8 mouse cellular contexts compared by ENCODE assay signal in the genomic region with DNA sequence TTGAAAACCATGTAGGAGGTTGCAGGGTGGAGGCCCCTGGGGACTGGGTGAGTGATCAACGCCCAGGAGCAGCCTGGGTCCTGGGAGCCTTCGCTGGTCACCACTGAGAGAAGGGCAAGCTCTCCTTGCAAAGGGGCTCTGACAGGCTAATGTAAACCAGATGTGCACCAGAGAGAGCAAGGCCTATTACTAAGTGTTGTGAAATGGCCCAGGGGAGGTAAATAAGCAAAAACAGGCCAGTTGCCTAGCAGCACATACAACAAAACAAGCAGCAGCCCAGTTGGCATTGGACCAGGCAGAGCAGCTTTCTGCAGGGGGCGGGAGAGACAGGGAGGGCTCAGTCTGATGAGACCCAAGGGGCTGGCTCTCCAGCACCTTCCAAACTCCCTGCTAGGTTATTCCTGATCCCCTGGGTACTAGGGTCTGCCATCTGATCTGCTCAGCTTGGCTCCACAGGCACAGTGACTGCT.
A peak's percentile ranks its signal among the peaks of the same experiment; 100 is the strongest.
DNase-seq lines count a peak whose midpoint lies in the region; ATAC-seq and TF ChIP-seq lines count a peak whose summit lies in the region.

No protein-coding gene starts in this region.

- DNase-seq in retina, postnatal 1 day, result peak; percentile 44
- DNase-seq in retina, embryonic 14.5 days (ENCODE audit: low spot score), result no peak
- peak; percentile 94 for DNase-seq in heart, postnatal 0 days (ENCODE audit: low spot score)
- DNase-seq in kidney, postnatal 10 days, result peak; percentile 77
- peak; percentile 46 for DNase-seq in urinary bladder, postnatal 25 days (ENCODE audit: low spot score)
- DNase-seq in cerebellum, adult 11 months, result no peak

- no peaks in the 10 kb centered on the region for H3K9me3 ChIP-seq in forebrain, embryonic 12.5 days
- H3K9me3 ChIP-seq in heart, postnatal 0 days (replicated peaks; ENCODE audit: control insufficient read depth, low read length), result no peaks in the 10 kb centered on the region
- no peaks in the 10 kb centered on the region for H3K9me3 ChIP-seq in midbrain, embryonic 13.5 days

- peak; percentile 76; the same call in 1 of the 2 replicates for ATAC-seq in forebrain, embryonic 12.5 days (ENCODE audit: low FRiP score)
- peak; percentile 96 for ATAC-seq in heart, postnatal 0 days (ENCODE audit: insufficient read depth, low read depth)
- peak; percentile 60 for ATAC-seq in midbrain, embryonic 13.5 days

- H3K4me2 ChIP-seq in forebrain, embryonic 12.5 days, result no peak overlapping the region
- H3K4me2 ChIP-seq in heart, postnatal 0 days (ENCODE audit: low read depth, low read length), result peak overlapping the region; percentile 3; the same call in 1 of the 2 replicates
- no peak overlapping the region for H3K4me2 ChIP-seq in midbrain, embryonic 13.5 days (replicated peaks)

- no peak overlapping the region for H3K9ac ChIP-seq in forebrain, embryonic 12.5 days
- H3K9ac ChIP-seq in heart, postnatal 0 days (replicated peaks; ENCODE audit: low read depth, low read length), result no peak overlapping the region
- no peak overlapping the region for H3K9ac ChIP-seq in midbrain, embryonic 13.5 days (replicated peaks)

- WGBS in forebrain, embryonic 12.5 days, result 51% methylated on average over 3 of the region's 3 CpGs
- WGBS in heart, postnatal 0 days, result 12% methylated on average over 3 of the region's 3 CpGs
- WGBS in midbrain, embryonic 13.5 days, result 48% methylated on average over 3 of the region's 3 CpGs

- no peak for TF ChIP-seq CTCF in heart, postnatal 0 days (IDR thresholded peaks at IDR 0.05; ENCODE audit: low read depth)

- no peaks in the 10 kb centered on the region for H3K27me3 ChIP-seq in forebrain, embryonic 12.5 days
- no peaks in the 10 kb centered on the region for H3K27me3 ChIP-seq in heart, postnatal 0 days (ENCODE audit: control insufficient read depth, insufficient read depth, low read length)
- no peaks in the 10 kb centered on the region for H3K27me3 ChIP-seq in midbrain, embryonic 13.5 days

- H3K4me3 ChIP-seq in forebrain, embryonic 12.5 days (replicated peaks), result no peak overlapping the region
- no peak overlapping the region for H3K4me3 ChIP-seq in heart, postnatal 0 days (ENCODE audit: low read depth, low read length)
- H3K4me3 ChIP-seq in midbrain, embryonic 13.5 days (replicated peaks), result no peak overlapping the region

- no peaks in the 10 kb centered on the region for H3K36me3 ChIP-seq in forebrain, embryonic 12.5 days (replicated peaks)
- no peaks in the 10 kb centered on the region for H3K36me3 ChIP-seq in heart, postnatal 0 days (replicated peaks; ENCODE audit: control insufficient read depth, insufficient read depth, low read length)
- no peaks in the 10 kb centered on the region for H3K36me3 ChIP-seq in midbrain, embryonic 13.5 days

- H3K27ac ChIP-seq in forebrain, embryonic 12.5 days, result peak overlapping the region; percentile 43; the same call in 1 of the 2 replicates
- peak overlapping the region; percentile 68 for H3K27ac ChIP-seq in heart, postnatal 0 days (ENCODE audit: low read depth)
- H3K27ac ChIP-seq in midbrain, embryonic 13.5 days, result no peak overlapping the region

- peak; percentile 91 for TF ChIP-seq EP300 in heart, postnatal 0 days (IDR thresholded peaks at IDR 0.05; ENCODE audit: low read depth)

- peaks cover 14% of the 10 kb centered on the region for H3K4me1 ChIP-seq in forebrain, embryonic 12.5 days
- H3K4me1 ChIP-seq in heart, postnatal 0 days (ENCODE audit: control insufficient read depth, insufficient read depth), result peaks cover 21% of the 10 kb centered on the region
- H3K4me1 ChIP-seq in midbrain, embryonic 13.5 days (replicated peaks), result peaks cover 13% of the 10 kb centered on the region

Comparison
In these comparisons a context has a peak if more than half of its experiments do, and no peak if none do; other contexts are left out.
1. DNase-seq: peak in retina, postnatal 1 day (single experiment), heart, postnatal 0 days (single experiment), kidney, postnatal 10 days (single experiment) and urinary bladder, postnatal 25 days (single experiment); none in retina, embryonic 14.5 days (single experiment) and cerebellum, adult 11 months (single experiment).
2. Peak in every context shown above with its lines, with median percentiles within 50 percentile points of each other: ATAC-seq.